Mouse (Mus musculus): Measurements from ENCODE around the gene Olfr430. TPM values are rescaled to one million over a fixed set of nuclear protein-coding genes. Genes with fewer than 3 reads are reported as not detected.
A peak's percentile ranks its signal among the peaks of the same experiment; 100 is the strongest.
"Not testable (repeated sequence)": the region's sequence is repeated elsewhere in the genome, so short reads cannot be mapped to it uniquely, and the experiment has no call there.

Gene Olfr430
- total and polyA plus RNA-seq, 3 experiments: not detected

DNA sequence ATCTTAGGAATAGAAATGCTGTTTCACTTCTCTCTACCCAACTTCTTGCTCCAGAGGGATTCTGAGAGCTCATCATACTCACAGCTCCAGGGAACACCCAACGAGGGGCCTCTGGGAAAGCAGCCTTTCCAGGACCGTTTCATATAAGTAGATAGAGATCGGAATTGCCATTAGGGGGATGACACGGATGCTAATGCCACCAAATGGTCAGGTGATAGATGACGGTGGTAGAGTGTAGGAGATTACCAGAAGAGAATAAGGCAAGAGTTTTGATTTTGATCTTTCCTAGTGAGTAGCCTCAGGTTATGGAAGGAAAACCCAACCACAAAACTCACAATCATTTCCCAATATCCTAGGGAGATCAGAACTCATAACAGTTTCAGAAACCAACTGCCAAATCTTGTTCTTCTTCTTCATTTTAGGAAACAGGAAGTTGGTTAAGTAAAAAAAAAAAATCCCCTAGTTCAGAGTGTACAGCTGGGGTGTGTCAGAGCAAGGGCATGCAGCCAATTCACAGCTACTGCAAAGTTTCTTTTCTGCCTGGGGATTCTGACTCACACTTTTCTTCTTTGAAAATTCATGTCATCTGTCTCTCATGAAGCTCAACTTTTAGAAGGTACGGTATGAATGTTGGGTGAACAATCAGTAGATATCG is 25.8 kb upstream of the Olfr430 start, which contains the start of gene Olfr433:
Gene Olfr433, plus strand, starts transcription at position 183 of the 655 bp plus-strand sequence.
- Histone ChIP-seq H3K4me3 (ENCODE audit: control insufficient read depth in 1 of 2, insufficient read depth in 1 of 2, low read depth in 2 of 2, low read length in 2 of 2) (no peak within 1 kb of the TSS), H3K9ac (ENCODE audit: control insufficient read depth, low read depth, low read length, poor library complexity, severe bottlenecking) (no peak within 1 kb of the TSS), H3K4me1 (ENCODE audit: control insufficient read depth in 1 of 2, insufficient read depth in 2 of 2, low read length in 2 of 2) (no peaks in the 10 kb centered on the region), H3K27ac (ENCODE audit: control insufficient read depth, low read depth, low read length) (no peak within 1 kb of the TSS), H3K79me2 (ENCODE audit: control insufficient read depth, insufficient read depth, low read length, poor library complexity) (no peaks in the 10 kb centered on the region), H3K36me3 (ENCODE audit: control insufficient read depth in 1 of 2, insufficient read depth in 2 of 2, low read length in 2 of 2) (no peaks in the 10 kb centered on the region), H3K27me3 (ENCODE audit: control insufficient read depth in 1 of 2, insufficient read depth in 2 of 2, low read length in 2 of 2) (no peaks in the 10 kb centered on the region), H3K9me3 (replicated peaks; ENCODE audit: insufficient read depth, low read length) (no peaks in the 10 kb centered on the region)
- TF ChIP-seq USF1 (IDR thresholded peaks at IDR 0.05; ENCODE audit: low read depth, low read length): no peak
- no peak for TF ChIP-seq RCOR1 (IDR thresholded peaks at IDR 0.05; ENCODE audit: low read depth, low read length)
- TF ChIP-seq MXI1 (IDR thresholded peaks at IDR 0.05; ENCODE audit: low read depth, low read length): no peak
- TF ChIP-seq ZNF384 (IDR thresholded peaks at IDR 0.05; ENCODE audit: low read depth, low read length): peak; percentile 88
- TF ChIP-seq USF2 (IDR thresholded peaks at IDR 0.05; ENCODE audit: borderline replicate concordance in 1 of 2, insufficient read depth in 1 of 2, low read depth in 1 of 2, low read length in 2 of 2): no peak
- TF ChIP-seq SIN3A (IDR thresholded peaks at IDR 0.05; ENCODE audit: low read length): no peak
- peak; percentile 41 for DNase-seq (ENCODE audit: low read depth, low spot score)

DNA sequence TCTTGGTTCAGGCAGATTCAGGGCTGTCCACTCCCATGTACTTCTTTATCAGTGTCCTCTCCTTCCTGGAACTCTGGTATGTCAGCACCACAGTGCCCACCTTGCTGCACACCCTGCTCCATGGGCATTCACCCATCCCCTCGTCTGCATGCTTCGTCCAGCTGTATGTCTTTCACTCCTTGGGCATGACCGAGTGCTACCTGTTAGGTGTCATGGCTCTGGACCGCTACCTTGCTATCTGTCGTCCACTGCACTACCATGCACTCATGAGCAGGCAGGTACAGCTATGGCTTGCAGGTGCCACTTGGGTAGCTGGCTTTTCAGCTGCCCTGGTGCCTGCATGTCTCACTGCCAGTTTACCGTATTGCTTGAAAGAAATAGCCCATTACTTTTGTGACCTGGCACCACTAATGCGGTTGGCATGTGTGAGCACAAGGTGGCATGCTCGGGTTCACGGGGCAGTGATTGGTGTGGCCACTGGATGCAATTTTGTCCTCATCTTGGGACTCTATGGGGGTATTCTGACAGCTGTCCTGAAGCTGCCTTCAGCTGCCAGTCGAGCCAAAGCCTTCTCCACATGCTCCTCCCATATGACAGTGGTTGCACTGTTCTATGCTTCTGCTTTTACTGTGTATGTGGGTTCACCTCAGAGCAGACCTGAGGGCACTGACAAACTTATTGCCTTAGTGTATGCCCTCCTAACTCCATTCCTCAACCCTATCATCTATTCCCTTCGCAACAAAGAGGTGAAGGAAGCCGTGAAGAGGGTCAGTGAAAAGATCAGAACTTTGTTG is 24.1 kb upstream of the Olfr430 start:
- H3K27me3 ChIP-seq (ENCODE audit: control insufficient read depth in 1 of 2, insufficient read depth in 2 of 2, low read length in 2 of 2); H3K9me3 ChIP-seq (replicated peaks; ENCODE audit: insufficient read depth, low read length); H3K27ac ChIP-seq (ENCODE audit: control insufficient read depth, low read depth, low read length); H3K4me3 ChIP-seq (ENCODE audit: control insufficient read depth in 1 of 2, insufficient read depth in 1 of 2, low read depth in 2 of 2, low read length in 2 of 2); H3K9ac ChIP-seq (ENCODE audit: control insufficient read depth, low read depth, low read length, poor library complexity, severe bottlenecking); H3K36me3 ChIP-seq (ENCODE audit: control insufficient read depth in 1 of 2, insufficient read depth in 2 of 2, low read length in 2 of 2); DNase-seq (ENCODE audit: low read depth, low spot score); H3K4me1 ChIP-seq (ENCODE audit: control insufficient read depth in 1 of 2, insufficient read depth in 2 of 2, low read length in 2 of 2); H3K79me2 ChIP-seq (ENCODE audit: control insufficient read depth, insufficient read depth, low read length, poor library complexity): not testable (repeated sequence)

- no peaks in the 10 kb centered on the region for H3K4me1 ChIP-seq (ENCODE audit: control insufficient read depth in 1 of 2, insufficient read depth in 2 of 2, low read length in 2 of 2)
- no peaks in the 10 kb centered on the region for H3K27me3 ChIP-seq (ENCODE audit: control insufficient read depth in 1 of 2, insufficient read depth in 2 of 2, low read length in 2 of 2)
- H3K9me3 ChIP-seq (replicated peaks; ENCODE audit: insufficient read depth, low read length): no peaks in the 10 kb centered on the region
- no peaks in the 10 kb centered on the region for H3K79me2 ChIP-seq (ENCODE audit: control insufficient read depth, insufficient read depth, low read length, poor library complexity)
- DNase-seq (ENCODE audit: low read depth, low spot score): no peak
- H3K4me3 ChIP-seq (ENCODE audit: control insufficient read depth in 1 of 2, insufficient read depth in 1 of 2, low read depth in 2 of 2, low read length in 2 of 2): no peak overlapping the region
- H3K9ac ChIP-seq (ENCODE audit: control insufficient read depth, low read depth, low read length, poor library complexity, severe bottlenecking): no peak overlapping the region
- H3K27ac ChIP-seq (ENCODE audit: control insufficient read depth, low read depth, low read length): no peak overlapping the region
- no peaks in the 10 kb centered on the region for H3K36me3 ChIP-seq (ENCODE audit: control insufficient read depth in 1 of 2, insufficient read depth in 2 of 2, low read length in 2 of 2)
- TF ChIP-seq EP300 (IDR thresholded peaks at IDR 0.05; ENCODE audit: low read depth in 1 of 2, low read length in 2 of 2) (no peak), NELFE (IDR thresholded peaks at IDR 0.05; ENCODE audit: low read depth, low read length) (no peak), POLR2AphosphoS2 (IDR thresholded peaks at IDR 0.05; ENCODE audit: low read length) (no peak), UBTF (IDR thresholded peaks at IDR 0.05; ENCODE audit: borderline replicate concordance, insufficient read depth, low read depth, low read length) (no peak), MAX (IDR thresholded peaks at IDR 0.05; ENCODE audit: low read length) (no peak), SMC3 (IDR thresholded peaks at IDR 0.05; ENCODE audit: low read depth, low read length) (no peak), MAZ (IDR thresholded peaks at IDR 0.05; ENCODE audit: low read depth, low read length) (no peak), KAT2A (conservative IDR thresholded peaks at IDR 0.05; ENCODE audit: low read depth, low read length) (no peak), CTCF (IDR thresholded peaks at IDR 0.05 in 2 of 3, conservative IDR thresholded peaks at IDR 0.05 in 1 of 3; ENCODE audit: control insufficient read depth in 1 of 3, insufficient read depth in 1 of 3, low read depth in 2 of 3, low read length in 3 of 3, poor library complexity in 1 of 3, severe bottlenecking in 1 of 3) (no peak), ZC3H11A (IDR thresholded peaks at IDR 0.05; ENCODE audit: low read depth, low read length) (no peak), NRF1 (IDR thresholded peaks at IDR 0.05; ENCODE audit: insufficient read depth, low read depth, low read length, poor library complexity, severe bottlenecking) (no peak), USF1 (IDR thresholded peaks at IDR 0.05; ENCODE audit: low read depth, low read length) (no peak), GABPA (IDR thresholded peaks at IDR 0.05; ENCODE audit: low read depth, low read length) (no peak)
These were observed 22.0 kb upstream of the Olfr430 start for GRCm38 (mm10) chr1:174044431-174044830.

DNA sequence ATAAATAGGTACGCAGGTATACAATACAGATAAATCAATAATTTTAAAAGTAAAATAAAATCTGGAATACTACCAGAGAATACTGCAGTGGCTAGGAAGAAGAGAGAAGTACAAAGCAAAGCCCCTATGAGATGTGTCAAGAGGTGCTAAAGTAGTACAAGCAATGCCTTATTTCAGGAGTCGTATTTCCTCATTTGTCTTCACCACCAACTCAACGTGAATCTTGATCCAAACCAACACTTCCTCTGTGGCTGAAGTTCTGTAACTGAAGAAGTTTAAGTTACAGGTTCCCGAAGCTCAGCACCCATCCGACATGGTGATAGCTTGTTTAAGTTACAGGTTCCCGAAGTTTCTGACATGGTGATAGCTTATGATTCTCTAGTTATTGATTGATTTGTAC is 18.2 kb upstream of the Olfr430 start:
- H3K79me2 ChIP-seq (ENCODE audit: control insufficient read depth, insufficient read depth, low read length, poor library complexity); H3K27me3 ChIP-seq (ENCODE audit: control insufficient read depth in 1 of 2, insufficient read depth in 2 of 2, low read length in 2 of 2); H3K9me3 ChIP-seq (replicated peaks; ENCODE audit: insufficient read depth, low read length); H3K36me3 ChIP-seq (ENCODE audit: control insufficient read depth in 1 of 2, insufficient read depth in 2 of 2, low read length in 2 of 2); H3K4me3 ChIP-seq (ENCODE audit: control insufficient read depth in 1 of 2, insufficient read depth in 1 of 2, low read depth in 2 of 2, low read length in 2 of 2); H3K4me1 ChIP-seq (ENCODE audit: control insufficient read depth in 1 of 2, insufficient read depth in 2 of 2, low read length in 2 of 2); DNase-seq (ENCODE audit: low read depth, low spot score); H3K27ac ChIP-seq (ENCODE audit: control insufficient read depth, low read depth, low read length); H3K9ac ChIP-seq (ENCODE audit: control insufficient read depth, low read depth, low read length, poor library complexity, severe bottlenecking): not testable (repeated sequence)

All from MEL (cell line).